Mouse (Mus musculus) intestine, embryonic 15.5 days (tissue): ENCODE results near the gene Sbno2. TPM values are rescaled to one million over a fixed set of nuclear protein-coding genes. Genes with fewer than 3 reads are reported as not detected.
A peak's percentile ranks its signal among the peaks of the same experiment; 100 is the strongest.
"Not testable (repeated sequence)": the region's sequence is repeated elsewhere in the genome, so short reads cannot be mapped to it uniquely, and the experiment has no call there.

Experiments
- ATAC-seq: fragments of 200-750 bp; cut with Nextera tagmentation; 2 replicates; pipeline ENCODE4 v1.8.0; 2017; ENCODE audit warnings: moderate TSS enrichment, moderate library complexity
- H3K27ac ChIP-seq: fragments of 300-500 bp; sonication (generic); 2 replicates; pipeline ENCODE4 v1.5.1; 2015; ENCODE audit warnings: mild to moderate bottlenecking, inconsistent platforms
- H3K27me3 ChIP-seq: fragments of 300-500 bp; sonication (generic); replicated peaks from 2 replicates; pipeline ENCODE4 v1.6.1; 2015; ENCODE audit warnings: inconsistent platforms
- H3K36me3 ChIP-seq: fragments of 300-500 bp; sonication (generic); 2 replicates; pipeline ENCODE4 v1.6.1; 2015; ENCODE audit warnings: inconsistent platforms
- H3K4me1 ChIP-seq: fragments of 300-500 bp; sonication (generic); replicated peaks from 2 replicates; pipeline ENCODE4 v1.6.1; 2015; ENCODE audit warnings: inconsistent platforms
- H3K4me2 ChIP-seq: fragments of 300-500 bp; sonication (generic); replicated peaks from 2 replicates; pipeline ENCODE4 v1.6.1; 2015; ENCODE audit warnings: mild to moderate bottlenecking, inconsistent platforms
- H3K4me3 ChIP-seq: fragments of 300-500 bp; sonication (generic); replicated peaks from 2 replicates; pipeline ENCODE4 v1.5.1; 2015; ENCODE audit warnings: inconsistent platforms
- H3K9ac ChIP-seq: fragments of 300-500 bp; sonication (generic); 2 replicates; pipeline ENCODE4 v1.6.1; 2015; ENCODE audit warnings: inconsistent platforms
- H3K9me3 ChIP-seq: fragments of 300-500 bp; sonication (generic); 2 replicates; pipeline ENCODE4 v1.6.1; 2016; ENCODE audit warnings: inconsistent platforms
- WGBS: fragments of 180-500 bp; shearing (Covaris S2); methylation state at CpG from one replicate; pipeline ENCODE4 v1.1.7; 2015; 5-methylcytosine and 5-hydroxymethylcytosine counted together
- polyA plus RNA-seq: library from polyadenylated mRNA; unstranded; fragments of >200 nt; fragmentation: Nextera tagmentation; extraction: Ambion mirVana; gene quantifications from 2 replicates; pipeline ENCODE4 v1.2.1, GENCODE M21; 2015

The Sbno2 gene
- polyA plus RNA-seq, 1 experiment from 2014 or later, result 12.8 TPM

- no peaks in the 10 kb centered on the region for H3K27me3 ChIP-seq
- peaks cover 17% of the 10 kb centered on the region for H3K4me1 ChIP-seq
- H3K4me2 ChIP-seq, result no peak overlapping the region
- 77% methylated on average over 30 of the region's 30 CpGs for WGBS
- H3K27ac ChIP-seq, result no peak overlapping the region
- no peak for ATAC-seq
- no peaks in the 10 kb centered on the region for H3K9me3 ChIP-seq
- H3K36me3 ChIP-seq, result peaks cover 44% of the 10 kb centered on the region
- no peak overlapping the region for H3K4me3 ChIP-seq
- H3K9ac ChIP-seq, result no peak overlapping the region
Observed at GRCm38 (mm10) chr10:80057683-80058326, 47.6 kb downstream of the Sbno2 start.

DNA sequence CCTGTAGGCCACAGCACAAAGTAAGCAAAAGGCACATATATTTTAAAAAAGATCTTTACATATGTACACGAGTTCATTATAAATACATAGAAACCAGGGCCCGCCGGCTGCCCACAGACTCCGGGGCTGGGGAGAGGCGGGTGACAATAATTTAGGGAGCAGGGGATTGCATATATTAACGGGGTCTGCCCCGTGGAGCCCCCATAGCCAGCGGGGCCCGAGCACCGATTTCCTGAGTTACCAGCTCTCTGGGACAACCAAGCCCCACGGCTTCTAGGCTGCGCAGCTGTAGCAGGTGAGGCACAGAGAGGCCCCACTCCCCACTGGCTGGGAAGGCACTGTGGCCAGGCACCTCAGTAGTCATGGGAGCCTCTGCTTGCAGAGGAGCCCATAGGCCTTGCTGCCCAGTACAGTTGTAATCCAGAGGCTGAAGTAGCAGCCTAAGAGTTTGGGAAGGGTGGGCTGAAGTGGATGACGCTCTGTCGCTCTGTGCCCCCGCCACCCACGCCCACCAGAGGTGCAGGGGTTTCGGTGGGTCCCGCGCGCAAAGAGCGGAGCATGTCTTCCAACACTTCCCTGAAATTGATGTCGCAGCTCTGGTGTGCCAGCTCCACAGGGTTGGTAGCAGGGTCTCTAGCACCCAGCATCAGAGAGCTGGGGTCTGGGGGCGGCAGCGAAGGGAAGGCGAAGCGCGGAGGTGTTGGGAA is 48.2 kb downstream of the Sbno2 start:
- WGBS, result 89% methylated on average over 27 of the region's 27 CpGs
- Histone ChIP-seq H3K27ac (no peak overlapping the region), H3K9me3 (no peaks in the 10 kb centered on the region), H3K9ac (no peak overlapping the region), H3K36me3 (peaks cover 41% of the 10 kb centered on the region), H3K4me2 (no peak overlapping the region), H3K27me3 (no peaks in the 10 kb centered on the region), H3K4me3 (no peak overlapping the region), H3K4me1 (peaks cover 20% of the 10 kb centered on the region)
- ATAC-seq, result no peak

- Histone ChIP-seq H3K4me3 (no peak overlapping the region), H3K36me3 (peaks cover 39% of the 10 kb centered on the region), H3K9me3 (no peaks in the 10 kb centered on the region), H3K4me2 (peak overlapping the region; percentile 33), H3K9ac (no peak overlapping the region), H3K27me3 (no peaks in the 10 kb centered on the region), H3K27ac (peak overlapping the region; percentile 22; the same call in 1 of the 2 replicates), H3K4me1 (peaks cover 26% of the 10 kb centered on the region)
- WGBS, result 77% methylated on average over 4 of the region's 4 CpGs
- no peak for ATAC-seq
Observed at GRCm38 (mm10) chr10:80056506-80056905, 48.9 kb downstream of the Sbno2 start.

DNA sequence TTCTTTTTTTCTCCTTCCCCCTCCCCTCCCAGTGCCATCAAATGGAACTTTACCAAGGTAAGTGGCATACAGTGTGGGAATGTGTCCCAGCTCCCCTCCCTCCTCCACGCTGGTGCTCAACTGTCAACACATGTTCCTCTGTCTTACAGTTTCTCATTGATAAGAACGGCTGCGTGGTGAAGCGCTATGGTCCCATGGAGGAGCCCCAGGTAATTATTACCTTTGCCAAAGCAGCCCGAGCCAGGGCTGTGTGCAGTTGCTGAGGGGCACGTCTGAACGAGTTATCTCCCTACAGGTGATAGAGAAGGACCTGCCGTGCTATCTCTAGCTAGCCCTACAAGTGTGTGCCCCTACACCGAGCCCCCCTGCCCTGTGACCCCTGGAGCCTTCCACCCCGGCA is 49.5 kb downstream of the Sbno2 start:
- H3K27ac ChIP-seq, result peak overlapping the region; percentile 54; the same call in 1 of the 2 replicates
- H3K9ac ChIP-seq, result 0 out of 2 replicates have a peak overlapping the region, but pooled peaks have one; percentile 14
- H3K4me1 ChIP-seq, result peaks cover 32% of the 10 kb centered on the region
- 66% methylated on average over 9 of the region's 10 CpGs for WGBS
- no peaks in the 10 kb centered on the region for H3K27me3 ChIP-seq
- no peak overlapping the region for H3K4me3 ChIP-seq
- ATAC-seq, result no peak
- no peaks in the 10 kb centered on the region for H3K9me3 ChIP-seq
- peaks cover 39% of the 10 kb centered on the region for H3K36me3 ChIP-seq
- H3K4me2 ChIP-seq, result peak overlapping the region; percentile 77

GRCm38 (mm10) chr10:80055364-80055763 is 50.0 kb downstream of the Sbno2 start:
- ATAC-seq, result no peak
- Histone ChIP-seq H3K27me3 (no peaks in the 10 kb centered on the region), H3K27ac (peak overlapping the region; percentile 54; the same call in 1 of the 2 replicates), H3K4me1 (peaks cover 36% of the 10 kb centered on the region), H3K9me3 (no peaks in the 10 kb centered on the region), H3K9ac (peak overlapping the region; percentile 14), H3K4me2 (peak overlapping the region; percentile 77), H3K36me3 (peaks cover 38% of the 10 kb centered on the region), H3K4me3 (peak overlapping the region; percentile 81)
- WGBS, result 73% methylated on average over 5 of the region's 5 CpGs

DNA sequence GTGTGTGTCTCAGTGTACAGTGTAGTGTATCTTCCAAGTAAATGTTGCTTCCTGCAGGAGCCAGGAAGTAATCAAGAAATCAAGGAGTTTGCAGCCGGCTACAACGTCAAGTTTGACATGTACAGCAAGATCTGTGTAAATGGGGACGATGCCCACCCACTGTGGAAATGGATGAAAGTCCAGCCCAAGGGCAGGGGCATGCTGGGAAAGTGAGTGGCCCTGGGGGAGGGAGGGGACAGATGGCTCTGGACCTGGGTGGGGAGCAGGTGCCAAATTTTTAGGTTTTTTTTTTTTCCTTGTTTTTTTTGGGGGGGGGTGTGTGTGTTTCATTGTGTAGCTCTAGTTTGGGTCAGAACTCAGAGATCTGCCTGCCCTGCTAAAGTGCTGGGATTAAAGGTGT is 50.5 kb downstream of the Sbno2 start:
- not testable (repeated sequence) for ATAC-seq, H3K27me3 ChIP-seq, H3K27ac ChIP-seq, H3K9me3 ChIP-seq
- Histone ChIP-seq H3K9ac (peak overlapping the region; percentile 86), H3K36me3 (peaks cover 34% of the 10 kb centered on the region), H3K4me3 (peak overlapping the region; percentile 81), H3K4me1 (peaks cover 36% of the 10 kb centered on the region), H3K4me2 (peak overlapping the region; percentile 77)
- 24% methylated on average over 3 of the region's 3 CpGs for WGBS

DNA sequence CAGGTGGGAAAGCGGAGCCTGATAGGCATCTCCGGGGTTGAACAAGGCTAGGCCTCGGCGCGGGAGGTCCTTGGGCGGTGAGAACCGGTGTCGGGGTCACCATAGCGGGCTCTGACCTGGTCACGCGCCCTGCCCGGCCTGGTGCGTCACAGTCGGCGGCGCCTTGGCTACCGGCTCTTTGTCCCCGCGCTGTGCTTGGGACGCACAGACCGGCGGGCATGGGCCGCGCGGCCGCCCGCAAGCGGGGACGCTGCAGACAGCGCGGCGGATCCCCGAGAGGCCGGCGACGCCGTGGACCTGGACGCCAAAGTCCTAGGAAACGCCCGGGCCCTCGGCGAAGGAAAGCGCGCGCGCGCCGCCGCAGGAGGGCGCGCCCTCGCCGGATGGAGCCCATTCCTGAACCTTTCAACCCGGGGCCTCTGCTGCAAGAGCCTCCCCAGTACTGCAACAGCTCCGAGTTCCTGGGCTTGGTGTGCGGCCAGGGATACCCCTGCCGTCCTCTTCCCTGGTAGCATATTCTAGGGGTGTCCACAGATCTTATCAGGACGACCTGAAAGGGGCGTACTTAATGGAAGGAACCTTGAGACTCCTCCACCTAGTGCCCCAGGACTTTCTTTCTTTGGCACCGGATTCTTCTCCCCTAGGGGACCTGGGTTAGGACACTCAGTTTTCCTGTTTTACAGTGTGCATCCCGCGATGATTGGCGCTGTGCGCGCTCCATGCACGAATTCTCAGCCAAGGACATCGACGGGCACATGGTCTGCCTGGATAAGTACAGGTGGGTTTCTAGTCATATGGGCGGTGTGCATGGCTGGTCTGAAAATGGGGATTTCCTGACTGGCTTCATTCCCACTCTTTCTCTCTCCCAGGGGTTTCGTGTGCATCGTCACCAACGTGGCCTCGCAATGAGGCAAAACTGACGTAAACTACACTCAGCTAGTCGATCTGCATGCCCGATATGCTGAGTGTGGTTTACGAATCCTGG is 51.2 kb downstream of the Sbno2 start:
- WGBS, result under 1% methylated on average over 77 of the region's 77 CpGs
- H3K9ac ChIP-seq, result peak overlapping the region; percentile 86
- H3K4me2 ChIP-seq, result peak overlapping the region; percentile 77
- peaks cover 36% of the 10 kb centered on the region for H3K4me1 ChIP-seq
- no peaks in the 10 kb centered on the region for H3K27me3 ChIP-seq
- no peaks in the 10 kb centered on the region for H3K9me3 ChIP-seq
- ATAC-seq, result peak; percentile 50
- H3K36me3 ChIP-seq, result peaks cover 27% of the 10 kb centered on the region
- H3K27ac ChIP-seq, result peak overlapping the region; percentile 96
- H3K4me3 ChIP-seq, result peak overlapping the region; percentile 81

DNA sequence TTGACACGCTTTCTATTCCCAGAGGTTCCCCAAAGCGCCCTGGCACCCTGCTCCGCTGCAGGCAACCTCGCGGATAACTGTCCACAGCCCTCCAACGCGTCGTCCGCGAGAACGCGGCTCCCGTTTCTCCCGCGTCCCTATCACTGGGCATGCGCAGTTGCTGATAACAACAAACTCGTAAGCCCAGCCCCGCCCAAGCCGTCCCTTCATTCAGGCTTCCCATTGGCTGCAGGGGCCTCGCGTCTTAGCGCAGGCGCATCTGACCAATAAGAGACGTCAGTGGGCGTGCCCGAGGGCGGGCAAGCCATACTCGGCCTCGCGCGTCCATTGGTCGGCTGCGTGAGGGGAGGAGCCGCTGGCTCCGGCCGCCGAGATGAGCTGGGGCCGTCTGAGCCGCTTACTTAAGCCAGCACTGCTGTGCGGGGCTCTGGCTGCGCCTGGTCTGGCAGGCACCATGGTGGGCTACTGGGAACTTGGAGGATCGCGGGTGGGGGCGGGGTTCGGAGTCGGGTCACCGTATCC is 52.1 kb downstream of the Sbno2 start:
- ATAC-seq, result peak; percentile 93
- peak overlapping the region; percentile 96 for H3K27ac ChIP-seq
- H3K9me3 ChIP-seq, result no peaks in the 10 kb centered on the region
- peaks cover 21% of the 10 kb centered on the region for H3K36me3 ChIP-seq
- under 1% methylated on average over 47 of the region's 47 CpGs for WGBS
- H3K27me3 ChIP-seq, result no peaks in the 10 kb centered on the region
- H3K9ac ChIP-seq, result peak overlapping the region; percentile 86
- peak overlapping the region; percentile 81 for H3K4me3 ChIP-seq
- H3K4me2 ChIP-seq, result peak overlapping the region; percentile 77
- H3K4me1 ChIP-seq, result peaks cover 40% of the 10 kb centered on the region

GRCm38 (mm10) chr10:80052374-80052764 is 53.0 kb downstream of the Sbno2 start:
- WGBS, result 85% methylated on average over 5 of the region's 5 CpGs
- H3K27ac ChIP-seq, result peak overlapping the region; percentile 82
- no peak overlapping the region for H3K4me3 ChIP-seq
- H3K4me1 ChIP-seq, result peaks cover 48% of the 10 kb centered on the region
- no peaks in the 10 kb centered on the region for H3K9me3 ChIP-seq
- H3K9ac ChIP-seq, result 0 out of 2 replicates have a peak overlapping the region, but pooled peaks have one; percentile 17
- no peaks in the 10 kb centered on the region for H3K27me3 ChIP-seq
- peaks cover 11% of the 10 kb centered on the region for H3K36me3 ChIP-seq
- ATAC-seq, result no peak
- no peak overlapping the region; the same call in 1 of the 2 replicates for H3K4me2 ChIP-seq

DNA sequence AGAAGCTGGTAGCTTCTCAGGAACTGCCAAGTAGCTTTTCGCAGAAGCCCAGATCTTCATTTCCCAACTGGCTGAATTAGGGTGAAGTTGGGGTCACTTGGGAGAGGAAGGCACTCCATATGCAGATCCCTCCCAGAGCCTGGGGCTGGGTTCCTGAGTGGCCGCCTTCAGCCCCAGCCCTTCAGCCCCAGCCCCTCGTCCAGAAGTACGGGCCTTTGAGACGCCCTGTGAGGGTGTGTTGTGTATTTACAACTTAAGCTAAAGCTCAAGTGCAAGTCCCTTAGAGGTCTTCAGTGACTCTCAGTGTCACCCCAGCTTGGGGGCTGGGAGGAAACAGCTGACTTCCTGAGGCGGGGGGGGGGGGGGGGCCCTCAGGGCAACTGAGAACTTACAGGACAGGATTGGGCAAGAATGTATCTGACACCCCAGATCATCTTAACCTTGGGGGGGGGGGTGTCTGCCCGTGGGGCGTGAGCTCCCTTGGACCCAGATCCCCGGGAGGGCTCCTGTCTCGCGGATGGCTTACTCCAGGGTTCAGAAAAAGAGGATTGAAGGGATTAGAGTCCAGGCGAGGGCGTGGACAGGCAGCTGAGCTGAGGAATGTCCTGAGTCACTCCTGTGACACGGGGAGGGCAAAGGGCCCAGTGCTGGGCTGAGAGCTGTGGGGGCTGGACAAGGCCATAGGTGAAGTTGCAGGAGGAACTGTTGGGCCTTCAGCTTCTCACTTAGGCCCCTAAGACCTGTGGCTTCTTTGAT is 53.6 kb downstream of the Sbno2 start:
- H3K4me1 ChIP-seq, result peaks cover 47% of the 10 kb centered on the region

More for the DNA sequence above, 53.6 kb downstream of the Sbno2 start:
- H3K4me3 ChIP-seq, result no peak overlapping the region
- peak; percentile 19 for ATAC-seq
- 0 out of 2 replicates have a peak overlapping the region, but pooled peaks have one; percentile 17 for H3K9ac ChIP-seq
- H3K27ac ChIP-seq, result peak overlapping the region; percentile 82
- no peaks in the 10 kb centered on the region for H3K9me3 ChIP-seq
- H3K4me2 ChIP-seq, result peak overlapping the region; percentile 6; the same call in 1 of the 2 replicates
- H3K27me3 ChIP-seq, result no peaks in the 10 kb centered on the region
- H3K36me3 ChIP-seq, result peaks cover 6% of the 10 kb centered on the region; the same call in 1 of the 2 replicates
- 27% methylated on average over 13 of the region's 14 CpGs for WGBS
